Mouse (Mus musculus) kidney, embryonic 16.5 days (tissue): ENCODE measurements at regions not wholly inside any gene's neighbourhood (a gene's known extent, or its start where the extent isn't known, plus 50 kb on each side); places are given as distances from the start of the nearest gene placed in this dataset.
A peak's percentile ranks its signal among the peaks of the same experiment; 100 is the strongest.

Experiments
- ATAC-seq: fragments of 200-750 bp; cut with Nextera tagmentation; 2 replicates; pipeline ENCODE4 v1.8.0; 2017; ENCODE audit warnings: moderate TSS enrichment; ENCODE audit not compliant: low FRiP score, low TSS enrichment
- H3K27ac ChIP-seq: fragments of 300-500 bp; sonication (generic); 2 replicates; pipeline ENCODE4 v1.5.1; 2014; ENCODE audit warnings: low read length
- H3K27me3 ChIP-seq: fragments of 300-500 bp; sonication (generic); 2 replicates; pipeline ENCODE4 v1.6.1; 2014; ENCODE audit warnings: low read length, control low read depth, mixed read lengths; ENCODE audit not compliant: insufficient read depth
- H3K36me3 ChIP-seq: fragments of 300-500 bp; sonication (generic); 2 replicates; pipeline ENCODE4 v1.6.1; 2014; ENCODE audit warnings: low read length, control low read depth, mixed read lengths; ENCODE audit not compliant: insufficient read depth
- H3K4me1 ChIP-seq: fragments of 300-500 bp; sonication (generic); 2 replicates; pipeline ENCODE4 v1.6.1; 2014; ENCODE audit warnings: low read length, control low read depth, mixed read lengths; ENCODE audit not compliant: insufficient read depth
- H3K4me2 ChIP-seq: fragments of 300-500 bp; sonication (generic); replicated peaks from 2 replicates; pipeline ENCODE4 v1.6.1; 2014; ENCODE audit warnings: low read depth, low read length
- H3K4me3 ChIP-seq: fragments of 300-500 bp; sonication (generic); 2 replicates; pipeline ENCODE4 v1.5.1; 2014; ENCODE audit warnings: mild to moderate bottlenecking, low read length
- H3K9ac ChIP-seq: fragments of 300-500 bp; sonication (generic); replicated peaks from 2 replicates; pipeline ENCODE4 v1.6.1; 2014; ENCODE audit warnings: low read length
- H3K9me3 ChIP-seq: fragments of 300-500 bp; sonication (generic); 2 replicates; pipeline ENCODE4 v1.6.1; 2016; ENCODE audit warnings: low read length, control low read depth
- WGBS: fragments of 180-500 bp; shearing (Covaris S2); extraction: QIAGEN DNeasy Blood & Tissue Kit; methylation state at CpG from one replicate; pipeline ENCODE4 v1.1.7; 2014; 5-methylcytosine and 5-hydroxymethylcytosine counted together

DNA sequence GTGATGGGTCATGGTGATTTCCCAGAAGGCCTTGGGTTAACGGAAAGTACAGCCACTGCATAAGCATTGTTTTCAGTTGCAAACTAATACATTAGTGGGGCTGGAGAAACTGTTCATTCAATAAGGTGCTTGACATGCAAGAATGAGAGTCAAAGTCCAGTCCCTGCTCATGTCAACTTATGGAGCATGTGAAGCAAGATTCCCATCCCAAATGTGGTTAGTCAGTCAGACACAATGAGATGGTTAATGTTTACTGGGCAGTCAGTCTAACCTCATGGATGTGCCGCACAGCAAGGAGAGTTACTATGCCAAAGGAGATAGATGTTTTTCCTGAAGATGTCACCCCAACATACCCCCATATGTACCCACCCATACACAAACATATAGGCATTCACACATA, 993.8 kb upstream of the Jmjd1c start:
- 83% methylated on average over 2 of the region's 2 CpGs for WGBS
- Histone ChIP-seq H3K27ac (no peak overlapping the region), H3K27me3 (no peaks in the 10 kb centered on the region), H3K9me3 (no peaks in the 10 kb centered on the region), H3K4me1 (no peaks in the 10 kb centered on the region), H3K9ac (no peak overlapping the region), H3K4me2 (no peak overlapping the region), H3K4me3 (no peak overlapping the region), H3K36me3 (no peaks in the 10 kb centered on the region)
- ATAC-seq: peak; percentile 74; the same call in 1 of the 2 replicates

DNA sequence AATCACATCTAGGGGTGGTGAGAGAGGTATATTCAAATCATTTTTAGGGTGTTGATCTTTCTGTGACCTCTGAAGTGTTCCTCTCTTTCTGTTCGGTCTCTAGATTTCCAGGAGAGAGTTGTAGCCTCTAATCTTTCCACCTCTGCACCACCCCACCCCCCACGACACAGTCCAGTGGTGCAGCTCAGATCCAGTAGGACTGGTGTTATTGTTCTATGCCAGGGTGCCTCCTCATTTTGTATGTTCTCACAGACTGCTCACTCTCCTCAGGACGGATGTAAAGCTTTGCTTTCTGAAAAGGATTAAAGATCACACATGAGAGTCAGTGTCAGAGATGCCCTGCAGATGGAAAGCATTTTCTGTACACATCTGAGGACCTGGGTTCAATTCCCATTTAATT, 964.6 kb upstream of the Jmjd1c start:
- H3K27ac ChIP-seq: no peak overlapping the region
- H3K27me3 ChIP-seq: no peaks in the 10 kb centered on the region
- peak; percentile 35; the same call in 1 of the 2 replicates for ATAC-seq
- no peaks in the 10 kb centered on the region; the same call in 1 of the 2 replicates for H3K9me3 ChIP-seq
- H3K4me2 ChIP-seq: no peak overlapping the region
- WGBS: 40% methylated on average over 3 of the region's 3 CpGs
- H3K36me3 ChIP-seq: no peaks in the 10 kb centered on the region
- H3K9ac ChIP-seq: no peak overlapping the region
- no peaks in the 10 kb centered on the region for H3K4me1 ChIP-seq
- H3K4me3 ChIP-seq: no peak overlapping the region

DNA sequence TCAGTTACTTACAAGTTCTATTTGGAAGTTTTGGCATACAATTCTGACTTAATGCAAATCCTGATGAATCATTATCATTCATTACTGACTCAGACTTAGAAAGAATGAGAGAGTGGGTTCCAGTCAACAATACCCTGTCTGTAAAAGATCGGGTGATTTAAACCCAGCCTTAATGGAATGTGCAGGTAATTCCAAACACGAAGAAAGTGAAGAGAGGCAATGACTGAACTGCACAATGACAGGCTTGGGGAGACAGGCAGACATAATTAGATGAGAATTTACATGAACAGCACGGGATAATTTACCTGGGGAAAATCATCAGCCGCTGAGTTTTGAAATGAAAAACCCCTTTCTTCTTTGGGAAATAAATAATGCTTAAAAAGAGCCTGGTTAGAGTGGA, 963.9 kb upstream of the Jmjd1c start:
- Histone ChIP-seq H3K27ac (no peak overlapping the region), H3K4me3 (no peak overlapping the region), H3K4me1 (no peaks in the 10 kb centered on the region), H3K4me2 (no peak overlapping the region), H3K27me3 (no peaks in the 10 kb centered on the region), H3K36me3 (no peaks in the 10 kb centered on the region), H3K9me3 (no peaks in the 10 kb centered on the region; the same call in 1 of the 2 replicates), H3K9ac (no peak overlapping the region)
- 71% methylated on average over 4 of the region's 4 CpGs for WGBS
- ATAC-seq: no peak

DNA sequence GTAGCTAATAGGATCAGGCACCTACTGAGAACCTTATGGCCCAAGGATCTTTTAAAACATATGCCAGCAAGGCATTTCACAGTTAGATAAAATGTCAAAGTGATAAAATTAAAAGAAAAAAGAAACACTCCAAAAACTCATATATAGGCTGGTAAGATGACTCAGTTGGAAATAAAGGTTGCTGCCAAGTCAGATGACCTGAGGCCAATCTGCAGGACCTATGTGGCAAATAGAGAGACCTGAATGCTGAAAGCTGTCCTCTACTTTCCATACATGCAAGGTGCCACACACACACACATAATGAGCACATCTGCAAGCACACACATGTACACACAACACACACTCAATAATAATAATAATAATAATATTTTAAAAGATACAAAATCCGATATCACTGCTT, 953.5 kb upstream of the Jmjd1c start:
- no peak overlapping the region for H3K9ac ChIP-seq

DNA sequence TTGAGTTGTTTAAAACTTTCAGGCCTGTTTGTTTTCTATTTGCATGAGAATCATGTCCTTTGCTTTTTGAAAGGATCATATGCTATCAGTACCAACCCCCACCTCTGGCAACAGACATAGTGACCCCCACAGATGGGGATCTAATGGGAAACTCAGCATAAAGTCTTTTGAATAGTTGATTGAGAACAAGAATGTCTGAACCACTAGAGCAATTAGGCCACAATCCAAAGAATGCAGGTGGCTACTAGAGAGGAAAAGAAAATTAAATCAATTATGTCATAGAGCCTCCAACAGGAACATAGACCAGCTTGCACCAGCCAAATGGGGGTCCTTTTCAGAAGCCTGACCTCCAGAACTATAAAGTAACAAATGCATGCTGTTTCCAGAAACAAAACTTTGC, 953.0 kb upstream of the Jmjd1c start:
- Histone ChIP-seq H3K27ac (no peak overlapping the region), H3K4me1 (no peaks in the 10 kb centered on the region), H3K27me3 (no peaks in the 10 kb centered on the region), H3K36me3 (no peaks in the 10 kb centered on the region), H3K4me3 (no peak overlapping the region), H3K9ac (no peak overlapping the region), H3K4me2 (no peak overlapping the region), H3K9me3 (no peaks in the 10 kb centered on the region)
- no peak for ATAC-seq

More for the DNA sequence above, 953.5 kb upstream of the Jmjd1c start:
- no peak overlapping the region for H3K4me3 ChIP-seq
- H3K4me1 ChIP-seq: no peaks in the 10 kb centered on the region
- H3K36me3 ChIP-seq: no peaks in the 10 kb centered on the region
- no peaks in the 10 kb centered on the region for H3K9me3 ChIP-seq
- H3K4me2 ChIP-seq: no peak overlapping the region
- no peak overlapping the region for H3K27ac ChIP-seq
- ATAC-seq: no peak
- WGBS: 93% methylated on average over 1 of the region's 1 CpGs
- no peaks in the 10 kb centered on the region for H3K27me3 ChIP-seq

DNA sequence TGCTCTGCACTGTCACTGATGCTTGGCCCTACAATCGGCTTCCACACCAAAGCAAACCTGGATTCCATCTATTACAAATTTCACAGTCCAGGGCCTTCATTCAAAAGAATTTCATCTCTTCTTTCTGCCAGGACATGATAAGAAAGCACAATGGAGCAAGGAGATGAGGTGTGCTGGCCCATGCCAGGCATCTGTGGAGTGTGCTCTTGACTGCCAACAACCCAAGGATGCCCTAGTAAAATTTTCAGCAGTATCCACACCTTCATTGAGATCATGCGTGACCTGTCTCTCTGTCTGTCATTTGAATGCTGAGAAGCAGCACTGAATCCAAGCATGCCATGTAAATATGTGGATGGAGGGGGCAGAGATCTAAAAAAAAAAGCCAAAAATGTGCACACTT, 945.0 kb upstream of the Jmjd1c start:
- no peaks in the 10 kb centered on the region for H3K27me3 ChIP-seq
- no peaks in the 10 kb centered on the region for H3K9me3 ChIP-seq
- WGBS: 90% methylated on average over 2 of the region's 2 CpGs

DNA sequence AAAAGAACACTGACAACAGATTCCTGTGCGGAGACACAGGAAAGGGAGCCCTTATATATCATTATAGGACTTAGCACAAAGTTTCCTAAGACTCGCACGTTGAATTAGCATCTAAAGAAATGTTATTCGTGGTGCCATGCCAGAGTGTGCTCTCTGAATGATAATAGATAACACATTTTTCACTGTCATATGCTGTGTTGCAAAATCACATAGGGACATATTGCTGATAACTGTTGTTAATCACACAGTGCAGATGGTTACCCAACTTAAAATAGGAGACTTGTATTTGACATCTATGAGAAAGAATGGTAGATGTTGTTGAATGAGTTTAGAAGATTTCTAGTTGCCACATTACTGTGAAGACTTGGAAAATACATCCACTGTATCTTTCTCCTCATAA, 943.1 kb upstream of the Jmjd1c start:
- H3K9me3 ChIP-seq: no peaks in the 10 kb centered on the region
- H3K4me3 ChIP-seq: no peak overlapping the region
- no peak overlapping the region for H3K9ac ChIP-seq
- no peaks in the 10 kb centered on the region for H3K27me3 ChIP-seq
- no peaks in the 10 kb centered on the region for H3K4me1 ChIP-seq
- no peak for ATAC-seq
- 85% methylated on average over 4 of the region's 4 CpGs for WGBS
- no peak overlapping the region for H3K27ac ChIP-seq
- H3K36me3 ChIP-seq: no peaks in the 10 kb centered on the region
- H3K4me2 ChIP-seq: no peak overlapping the region

More for the DNA sequence above, 945.0 kb upstream of the Jmjd1c start:
- Histone ChIP-seq H3K4me3 (no peak overlapping the region), H3K27ac (no peak overlapping the region), H3K4me1 (no peaks in the 10 kb centered on the region), H3K36me3 (no peaks in the 10 kb centered on the region), H3K4me2 (no peak overlapping the region), H3K9ac (no peak overlapping the region)
- ATAC-seq: no peak

DNA sequence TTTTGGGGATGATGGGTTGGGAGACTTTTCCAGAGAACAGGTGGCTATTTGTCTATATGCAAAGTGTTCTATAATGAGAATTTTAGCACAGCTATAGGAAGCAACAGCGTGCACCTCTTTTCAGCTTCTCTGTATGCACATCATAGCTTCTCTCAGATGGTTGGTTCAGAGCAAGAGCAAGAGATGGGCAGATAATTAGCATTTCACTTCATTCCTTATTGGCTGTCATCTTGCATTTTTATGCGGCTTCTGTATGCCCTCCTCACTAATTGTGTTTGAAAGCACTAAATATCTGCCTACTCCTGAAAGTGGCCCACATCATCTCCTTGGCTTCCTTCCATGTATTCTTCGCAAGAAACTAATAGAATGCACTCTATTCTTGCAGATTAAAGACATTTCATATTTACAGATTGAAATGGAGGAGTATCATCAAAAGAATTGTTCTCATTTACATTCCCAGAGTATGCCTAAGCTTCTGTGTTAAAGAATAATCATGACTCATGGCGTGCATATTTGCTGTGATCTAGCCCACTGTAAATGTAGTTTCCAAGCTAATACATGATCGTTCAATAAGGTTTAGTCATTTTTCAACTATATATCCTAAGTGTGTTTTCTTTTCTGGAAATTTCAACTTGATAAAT, 934.9 kb upstream of the Jmjd1c start:
- Histone ChIP-seq H3K9ac (no peak overlapping the region), H3K27ac (no peak overlapping the region), H3K36me3 (no peaks in the 10 kb centered on the region), H3K4me2 (no peak overlapping the region), H3K4me3 (no peak overlapping the region), H3K4me1 (no peaks in the 10 kb centered on the region), H3K27me3 (no peaks in the 10 kb centered on the region), H3K9me3 (no peaks in the 10 kb centered on the region)
- WGBS: 87% methylated on average over 5 of the region's 5 CpGs
- no peak for ATAC-seq

DNA sequence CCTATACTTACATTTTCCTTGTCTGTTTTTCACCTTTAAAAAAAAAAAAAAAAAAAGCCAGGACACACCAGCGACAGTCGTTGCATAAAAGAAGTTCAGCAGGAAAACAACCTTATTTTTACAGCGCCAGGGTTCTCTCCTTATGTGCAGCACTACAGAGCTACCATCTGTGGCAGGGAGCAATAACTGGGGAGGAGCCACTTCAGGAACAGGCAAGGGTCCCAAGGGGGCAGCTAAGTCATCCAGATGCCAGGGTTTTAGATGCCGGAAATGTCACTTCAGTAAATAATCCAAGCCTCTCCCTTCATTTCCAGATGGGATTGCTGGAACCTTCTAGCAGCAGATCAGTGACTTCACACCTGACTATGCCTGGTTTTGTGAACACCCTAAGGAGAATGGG, 923.1 kb upstream of the Jmjd1c start:
- H3K4me1 ChIP-seq: no peaks in the 10 kb centered on the region
- no peaks in the 10 kb centered on the region for H3K36me3 ChIP-seq
- H3K27me3 ChIP-seq: no peaks in the 10 kb centered on the region
- 38% methylated on average over 4 of the region's 4 CpGs for WGBS
- H3K9ac ChIP-seq: no peak overlapping the region
- H3K4me2 ChIP-seq: no peak overlapping the region
- no peaks in the 10 kb centered on the region for H3K9me3 ChIP-seq
- ATAC-seq: no peak
- H3K4me3 ChIP-seq: no peak overlapping the region
- H3K27ac ChIP-seq: no peak overlapping the region

DNA sequence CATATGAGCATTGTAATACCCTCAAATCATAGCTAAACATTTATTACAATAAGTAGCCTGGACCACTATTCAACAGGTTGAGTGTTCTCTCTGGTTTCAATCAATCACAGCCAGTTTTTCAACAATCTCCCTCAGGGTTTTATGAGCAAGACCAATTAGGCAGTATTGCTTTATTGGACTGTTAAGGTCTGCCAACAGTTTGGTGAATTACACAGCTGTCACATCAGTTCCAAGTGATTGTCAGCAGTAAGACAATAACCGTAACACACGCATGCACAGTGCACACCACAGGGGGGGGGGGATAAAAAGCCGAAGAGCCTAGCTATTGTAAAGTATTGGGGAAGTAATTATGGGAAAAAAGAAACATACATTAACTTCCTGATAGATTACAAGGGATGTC, 918.6 kb upstream of the Jmjd1c start:
- no peak overlapping the region for H3K27ac ChIP-seq
- no peaks in the 10 kb centered on the region for H3K36me3 ChIP-seq
- H3K4me1 ChIP-seq: no peaks in the 10 kb centered on the region
- H3K9ac ChIP-seq: no peak overlapping the region
- 26% methylated on average over 3 of the region's 3 CpGs for WGBS
- H3K9me3 ChIP-seq: no peaks in the 10 kb centered on the region
- no peaks in the 10 kb centered on the region for H3K27me3 ChIP-seq
- no peak overlapping the region for H3K4me3 ChIP-seq
- no peak overlapping the region for H3K4me2 ChIP-seq
- ATAC-seq: no peak
